Mouse (Mus musculus) frontal cortex, postnatal 25 days (tissue): ENCODE data around the gene Ap3d1.

Source experiments
- DNase-seq, 2 experiments: peaks; one replicate each; pipeline ENCODE4 v3.0.0; 2022; ENCODE audit warnings: low spot score in 2 of 2

Gene Ap3d1

DNA sequence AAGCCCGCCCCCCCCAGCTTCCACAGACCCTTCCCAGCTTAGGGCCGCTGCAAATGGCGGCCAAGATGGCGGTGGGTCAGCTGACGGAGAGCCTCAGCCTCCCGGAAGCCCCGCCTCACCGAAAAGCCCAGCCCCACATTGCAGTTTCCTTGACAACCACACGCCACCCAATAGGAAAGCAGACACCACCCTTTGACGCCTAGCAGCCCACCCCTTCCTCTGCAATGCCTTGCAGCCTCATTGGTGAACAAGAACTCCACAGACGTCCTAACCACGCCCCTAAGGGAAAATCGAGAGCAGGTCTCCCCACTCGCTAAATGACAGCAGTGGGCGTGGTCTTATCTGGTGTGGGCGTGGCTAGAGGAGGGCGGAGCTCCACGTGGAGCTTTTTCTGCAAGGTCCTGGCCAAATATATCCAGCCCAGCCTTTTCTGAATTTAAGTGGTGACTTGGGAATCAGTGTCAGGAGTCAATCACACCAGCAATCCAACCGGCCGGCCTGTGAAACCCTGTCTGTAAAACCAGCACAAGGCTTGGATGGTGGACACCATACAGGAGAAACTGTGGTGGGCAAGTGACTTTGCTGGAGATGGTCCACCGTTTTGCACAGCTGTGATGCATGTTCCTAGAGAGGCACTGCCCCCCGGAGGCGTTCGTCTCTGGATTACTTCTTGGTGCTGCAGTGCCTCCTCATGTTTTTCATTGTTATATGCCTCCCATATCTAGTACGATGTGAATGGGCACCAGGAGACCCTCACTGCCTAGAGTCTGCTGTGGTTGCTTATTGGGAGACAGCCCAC is at the start of gene Ap3d1:
TSS of gene Ap3d1 (minus strand) at position 85 of the 799 bp plus-strand sequence.
- DNase-seq = peak; percentile 86 to 90

GRCm38 (mm10) chr10:80791476-80792174 is 49.6 kb upstream of the Ap3d1 start:
- no peak for DNase-seq

DNA sequence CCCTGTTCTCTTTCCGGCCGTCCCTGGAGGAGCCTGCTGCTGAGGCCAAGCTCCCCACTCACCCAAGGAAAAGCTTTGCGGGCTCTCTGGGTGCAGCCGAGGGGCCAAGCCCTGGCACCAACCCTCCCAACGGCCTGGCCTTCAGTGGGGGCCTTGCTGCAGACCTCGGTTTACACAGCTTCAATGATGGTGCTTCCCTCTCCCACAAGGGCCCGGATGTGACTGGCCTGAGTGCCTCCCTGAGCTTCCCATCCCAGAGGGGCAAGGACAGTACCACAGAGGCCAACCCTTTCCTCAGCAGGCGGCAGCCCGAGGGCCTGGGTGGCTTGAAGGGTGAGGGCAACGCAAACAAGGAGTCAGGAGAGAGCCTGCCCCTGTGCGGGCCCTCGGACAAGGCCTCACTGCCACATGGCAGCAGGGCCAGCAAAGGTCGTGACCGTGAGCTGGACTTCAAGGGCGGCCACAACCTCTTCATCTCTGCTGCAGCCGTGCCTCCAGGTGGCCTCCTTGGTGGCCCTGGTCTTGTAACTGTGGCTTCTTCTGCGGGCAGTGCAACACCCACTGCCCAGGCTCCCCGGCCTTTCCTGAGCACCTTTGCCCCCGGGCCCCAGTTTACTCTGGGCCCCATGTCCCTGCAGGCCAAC is 48.8 kb upstream of the Ap3d1 start:
- DNase-seq = no peak

GRCm38 (mm10) chr10:80787517-80787916 is 45.5 kb upstream of the Ap3d1 start:
- no peak for DNase-seq

DNA sequence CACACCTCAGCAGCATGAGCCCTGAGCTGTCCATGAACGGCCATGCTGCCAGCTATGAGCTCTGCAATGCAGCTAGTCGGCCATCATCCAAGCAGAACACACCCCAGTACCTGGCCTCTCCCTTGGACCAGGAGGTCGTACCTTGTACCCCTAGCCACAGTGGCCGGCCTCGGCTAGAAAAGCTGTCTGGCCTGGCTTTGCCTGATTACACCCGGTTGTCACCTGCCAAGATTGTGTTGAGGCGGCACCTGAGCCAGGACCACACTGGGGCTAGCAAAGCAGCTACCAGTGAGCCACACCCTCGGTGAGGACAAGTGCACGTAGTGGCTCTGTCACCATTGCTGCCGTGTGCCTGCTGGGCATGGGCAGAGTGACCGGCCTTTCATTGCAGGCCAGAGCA is 43.9 kb upstream of the Ap3d1 start:
- DNase-seq = no peak

GRCm38 (mm10) chr10:80784871-80785270 is 42.8 kb upstream of the Ap3d1 start:
- DNase-seq = no peak

- no peak for DNase-seq
Measured at GRCm38 (mm10) chr10:80784302-80784701, 42.2 kb upstream of the Ap3d1 start.

DNA sequence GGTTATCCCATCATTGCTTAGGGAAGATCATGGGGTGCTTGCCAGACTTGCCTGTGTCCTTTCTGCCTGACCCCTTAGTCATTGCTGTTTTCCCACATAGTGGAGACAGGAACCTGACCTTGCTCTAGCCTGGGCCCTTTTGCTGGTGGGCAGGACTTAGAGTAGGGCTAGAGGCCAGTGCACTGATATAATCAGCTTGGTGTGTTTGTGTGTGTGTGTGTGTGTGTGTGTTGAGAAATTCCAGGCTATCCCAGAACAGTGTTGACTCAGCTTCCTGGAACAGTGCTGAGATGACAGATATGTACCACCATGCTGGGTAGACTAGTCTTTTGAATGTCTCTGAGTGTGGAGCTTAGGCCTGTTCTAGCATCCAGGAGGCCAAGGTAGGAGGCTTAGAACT is 37.5 kb upstream of the Ap3d1 start:
- no peak for DNase-seq

DNA sequence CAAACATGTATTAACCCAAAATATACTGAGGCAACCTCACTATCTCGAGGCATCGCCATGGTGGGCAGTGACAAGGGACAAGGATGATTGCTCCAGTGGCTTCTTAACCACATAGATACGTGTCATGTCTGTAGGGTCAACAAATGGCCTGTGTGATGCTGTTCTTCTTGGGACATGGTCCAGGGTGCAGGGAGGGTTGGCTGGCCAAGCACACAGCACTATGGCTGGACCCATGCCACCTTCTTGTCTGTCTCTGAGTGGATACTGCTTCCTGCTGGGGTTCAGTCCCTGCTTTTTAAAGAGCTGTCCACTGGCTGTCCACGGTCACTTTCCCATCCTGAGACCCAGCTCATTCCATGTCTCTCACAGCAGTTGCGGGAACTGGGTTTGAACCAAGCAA is 35.1 kb upstream of the Ap3d1 start:
- no peak for DNase-seq

DNA sequence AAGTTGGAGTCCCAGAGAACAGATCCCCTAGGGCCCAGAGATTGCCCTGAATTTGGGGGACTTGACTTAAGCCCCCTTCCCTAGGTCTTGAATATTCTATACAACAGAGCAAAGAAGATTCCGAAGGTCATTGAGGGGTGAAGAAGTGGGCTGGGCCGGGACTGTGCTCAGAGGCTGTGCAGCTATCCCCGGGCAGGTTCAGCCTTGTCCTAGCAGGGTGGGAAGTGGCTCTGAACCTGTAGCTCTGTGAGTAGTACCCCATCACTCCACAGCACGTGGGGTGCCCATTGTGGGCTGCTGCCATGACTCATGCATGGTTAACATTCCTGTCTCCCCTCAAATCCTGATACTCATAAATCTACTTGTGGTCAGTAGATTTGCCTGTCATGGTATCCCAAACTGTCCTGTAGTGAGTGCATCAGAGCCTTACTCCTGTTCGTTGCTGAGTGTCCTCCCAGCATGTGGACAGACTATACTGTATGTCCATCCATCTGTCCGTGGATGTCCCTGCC is 34.4 kb upstream of the Ap3d1 start:
- DNase-seq = no peak

DNA sequence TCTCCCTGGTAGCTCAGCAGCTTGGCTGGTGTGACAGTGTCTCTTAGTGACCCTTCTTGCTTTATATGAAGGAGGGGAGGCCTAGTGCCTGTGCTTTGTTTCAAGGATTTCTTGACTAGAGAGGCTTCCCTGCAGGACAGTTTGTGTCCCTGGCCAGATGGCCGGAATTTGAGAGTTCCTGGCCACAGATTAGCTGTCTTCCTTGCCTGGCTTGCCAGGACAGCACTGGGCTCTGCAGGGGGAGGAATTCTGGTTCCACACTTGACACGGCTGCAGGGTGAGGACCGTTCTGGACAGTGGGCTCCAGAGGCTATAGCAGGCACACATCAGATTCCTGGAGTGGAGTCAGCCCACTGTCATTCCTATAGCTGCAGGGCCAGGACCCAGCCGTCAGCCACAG is 33.7 kb upstream of the Ap3d1 start:
- DNase-seq = no peak

DNA sequence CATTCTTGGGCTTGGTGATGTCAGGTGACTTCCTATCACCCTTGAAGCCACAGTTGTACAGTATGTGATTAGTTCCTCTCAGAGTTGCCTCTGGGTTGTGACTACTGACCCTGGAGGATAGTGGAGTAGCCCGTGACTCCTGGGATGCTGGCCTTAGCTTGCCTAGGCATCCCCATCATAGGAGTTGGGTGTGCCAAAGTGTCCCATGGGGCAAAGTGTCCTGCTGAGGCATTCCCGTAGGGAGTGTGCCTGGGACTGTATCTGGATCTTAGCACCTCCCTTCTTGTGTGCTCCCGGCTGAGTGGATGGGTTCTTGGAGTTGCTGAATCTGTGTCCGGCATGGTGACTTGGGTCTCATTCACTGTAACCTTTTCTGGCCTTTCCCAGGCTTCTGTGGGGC is 32.9 kb upstream of the Ap3d1 start:
- no peak for DNase-seq

- peak; percentile 76 to 85 for DNase-seq
Measured at GRCm38 (mm10) chr10:80774549-80774948, 32.5 kb upstream of the Ap3d1 start.

DNA sequence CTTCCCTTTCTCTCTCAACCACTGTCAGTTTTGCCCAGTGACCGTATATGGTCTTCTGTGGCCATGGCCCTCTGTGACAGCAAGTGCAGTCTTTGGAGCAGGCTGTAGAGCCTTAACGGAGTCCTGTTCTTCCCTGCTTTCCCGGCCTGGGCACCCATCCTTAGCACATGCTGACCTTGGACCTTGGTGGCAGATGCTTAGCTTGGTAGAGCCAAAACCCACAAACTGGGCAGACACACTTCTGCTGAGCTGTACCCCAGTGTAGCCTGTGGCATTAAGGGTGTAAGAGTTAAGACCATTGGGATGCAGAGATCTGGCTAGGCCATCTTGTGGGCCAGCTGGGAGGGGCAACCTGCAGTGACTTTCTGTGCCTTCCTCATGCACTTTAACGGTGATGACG is 31.8 kb upstream of the Ap3d1 start:
- no peak for DNase-seq

DNA sequence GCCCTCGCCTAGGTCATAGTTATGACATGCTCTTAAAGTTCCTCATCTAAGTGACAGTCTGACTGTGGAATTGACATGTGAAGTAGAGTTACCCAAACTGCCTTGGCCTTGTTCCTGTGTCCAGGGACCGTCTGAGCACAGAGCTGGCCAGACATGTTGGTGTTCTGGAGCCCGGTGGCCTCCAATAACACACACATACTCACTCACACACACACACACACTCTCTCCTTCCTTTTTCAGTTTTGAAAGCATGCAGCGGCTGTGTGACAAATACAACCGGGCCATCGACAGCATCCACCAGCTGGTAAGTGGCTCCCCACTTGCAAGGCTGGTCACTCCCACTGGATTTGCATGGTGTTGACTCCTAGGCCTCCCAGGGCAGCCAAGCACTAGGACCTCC is 26.3 kb upstream of the Ap3d1 start:
- no peak for DNase-seq

DNA sequence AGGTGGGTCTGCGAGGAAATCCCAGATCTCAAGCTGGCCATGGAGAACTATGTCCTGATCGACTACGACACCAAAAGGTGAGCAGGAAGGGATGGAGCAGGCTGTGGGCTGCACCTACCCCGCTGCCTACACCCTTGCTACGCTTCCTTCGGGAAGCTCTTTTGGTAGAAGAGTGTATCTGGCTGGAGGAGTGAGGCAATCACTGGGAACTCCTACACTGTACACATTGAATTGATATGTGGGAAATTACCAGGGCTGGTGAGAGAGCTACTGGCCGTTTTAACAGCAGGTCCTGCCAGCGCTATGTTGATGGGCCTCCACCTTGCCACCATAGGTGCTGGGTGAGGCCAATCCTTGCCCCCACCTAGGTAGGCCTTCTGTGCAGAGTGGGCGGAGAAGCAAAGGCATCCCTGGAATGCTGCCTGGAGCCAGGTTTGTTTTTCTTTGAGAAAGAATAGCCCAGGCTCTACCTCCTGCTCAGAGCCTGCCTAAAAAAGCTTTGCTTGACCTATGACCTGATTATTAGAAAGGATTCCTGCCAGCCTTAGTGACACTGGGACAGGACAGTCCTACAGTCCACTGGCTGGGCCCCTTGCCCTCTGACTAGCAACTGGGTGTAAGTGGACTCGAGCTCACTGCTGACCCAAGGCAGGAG is 24.2 kb upstream of the Ap3d1 start:
- no peak for DNase-seq

GRCm38 (mm10) chr10:80765746-80766145 is 23.7 kb upstream of the Ap3d1 start:
- DNase-seq = no peak

DNA sequence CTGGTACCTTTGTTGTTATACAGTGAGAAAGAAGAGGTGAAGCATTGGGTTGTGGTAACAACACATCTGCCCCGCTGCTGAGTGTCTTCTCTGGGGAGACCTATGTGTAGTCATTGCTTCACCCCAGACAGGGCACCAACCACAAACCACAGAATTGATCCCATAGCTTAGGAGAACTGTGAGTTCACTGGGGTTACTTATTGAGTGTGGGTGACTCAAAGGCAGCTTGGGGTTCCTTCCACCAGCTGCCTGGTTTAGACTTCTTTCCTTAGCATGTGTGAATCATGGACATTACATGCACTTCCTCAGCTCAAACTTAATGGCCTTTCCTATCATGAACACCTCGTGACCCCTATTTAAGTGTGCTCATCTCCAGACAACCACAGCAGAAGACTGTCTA is 21.4 kb upstream of the Ap3d1 start:
- no peak for DNase-seq

DNA sequence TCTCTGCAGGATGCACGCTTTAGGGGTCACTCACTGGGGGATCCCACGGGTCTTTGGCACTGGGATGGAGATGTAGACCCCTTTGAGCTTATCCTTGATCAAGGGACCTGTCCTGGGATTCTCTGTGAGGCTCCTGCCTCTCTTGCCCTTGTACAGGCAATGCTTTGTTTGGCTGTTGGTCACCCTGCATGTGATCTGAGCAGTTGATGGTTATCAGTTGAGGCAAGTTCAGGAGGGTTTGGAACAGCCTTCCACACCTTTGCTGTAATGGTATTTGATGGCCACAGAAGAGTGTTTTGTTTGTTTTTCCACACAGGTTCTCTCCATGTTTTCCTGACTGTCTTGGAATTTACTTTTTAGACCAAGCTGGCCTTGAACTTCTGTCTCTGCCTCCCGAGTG is 19.8 kb upstream of the Ap3d1 start:
- no peak for DNase-seq

DNA sequence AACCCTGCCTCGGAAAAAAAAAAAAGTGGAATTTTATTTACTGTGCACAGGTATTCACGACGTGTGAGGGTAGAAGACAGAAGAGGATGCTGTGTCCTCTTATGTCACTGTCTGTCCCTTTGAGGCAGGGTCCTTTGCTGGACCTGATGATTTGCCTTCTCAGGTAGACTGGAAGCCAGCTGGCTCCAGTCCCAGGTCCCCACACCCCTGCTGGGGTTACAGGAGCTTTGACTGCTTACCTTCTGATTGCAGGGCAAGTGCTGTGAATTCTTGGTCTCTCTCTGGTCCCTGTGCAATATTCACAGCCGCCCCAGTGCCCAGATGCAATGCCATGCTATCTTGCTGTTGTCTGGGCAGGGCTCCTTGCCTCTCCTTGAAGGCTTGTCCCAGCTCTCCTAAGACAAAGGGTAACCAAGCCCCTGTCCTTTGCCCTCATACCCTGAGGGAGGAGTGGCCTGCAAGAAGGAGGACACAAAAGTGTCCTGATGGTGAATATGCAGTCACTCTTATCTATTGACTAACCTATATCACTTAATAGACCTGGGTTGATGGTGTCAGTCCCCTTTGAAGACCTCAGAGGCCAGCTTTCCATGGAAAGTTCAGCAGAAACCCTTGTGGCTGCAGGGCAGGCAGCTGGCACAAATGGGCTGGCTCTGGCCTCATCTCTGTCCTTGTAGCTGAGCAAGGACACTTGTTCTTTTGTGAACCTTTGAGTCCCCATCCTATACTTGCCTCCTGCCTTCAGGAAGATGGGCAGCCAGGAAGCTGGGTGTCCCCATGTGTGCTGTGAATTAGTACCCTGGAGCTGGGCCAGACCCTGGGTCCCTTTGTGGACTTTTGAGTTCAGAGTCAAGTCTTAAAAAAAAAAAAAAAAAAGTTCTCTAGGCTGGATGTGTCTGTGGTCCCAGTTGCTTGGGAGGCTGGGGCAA is 18.8 kb upstream of the Ap3d1 start:
- DNase-seq = no peak

DNA sequence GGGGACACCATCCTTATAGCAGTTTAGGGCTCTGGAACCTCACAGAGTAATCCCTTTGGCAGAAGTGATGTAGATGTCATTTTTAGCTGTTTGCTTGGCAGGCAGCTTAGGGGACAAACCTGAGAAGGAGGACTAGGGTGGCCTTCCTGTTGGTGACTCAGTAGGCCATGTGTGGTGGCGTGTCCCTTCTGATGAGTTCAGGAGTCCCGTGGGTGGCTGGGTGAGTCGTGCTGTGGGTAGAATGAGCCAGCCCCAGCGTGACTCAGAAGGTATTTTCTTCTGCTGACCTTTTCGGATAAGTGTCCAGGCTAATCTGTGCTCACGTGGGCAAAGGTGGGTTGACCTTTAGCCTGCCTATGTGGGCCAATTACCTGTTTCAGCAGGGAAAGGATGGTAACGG is 16.6 kb upstream of the Ap3d1 start:
- no peak for DNase-seq
